Comparison of ENCODE assay signal across 8 mouse cellular contexts in the genomic region with DNA sequence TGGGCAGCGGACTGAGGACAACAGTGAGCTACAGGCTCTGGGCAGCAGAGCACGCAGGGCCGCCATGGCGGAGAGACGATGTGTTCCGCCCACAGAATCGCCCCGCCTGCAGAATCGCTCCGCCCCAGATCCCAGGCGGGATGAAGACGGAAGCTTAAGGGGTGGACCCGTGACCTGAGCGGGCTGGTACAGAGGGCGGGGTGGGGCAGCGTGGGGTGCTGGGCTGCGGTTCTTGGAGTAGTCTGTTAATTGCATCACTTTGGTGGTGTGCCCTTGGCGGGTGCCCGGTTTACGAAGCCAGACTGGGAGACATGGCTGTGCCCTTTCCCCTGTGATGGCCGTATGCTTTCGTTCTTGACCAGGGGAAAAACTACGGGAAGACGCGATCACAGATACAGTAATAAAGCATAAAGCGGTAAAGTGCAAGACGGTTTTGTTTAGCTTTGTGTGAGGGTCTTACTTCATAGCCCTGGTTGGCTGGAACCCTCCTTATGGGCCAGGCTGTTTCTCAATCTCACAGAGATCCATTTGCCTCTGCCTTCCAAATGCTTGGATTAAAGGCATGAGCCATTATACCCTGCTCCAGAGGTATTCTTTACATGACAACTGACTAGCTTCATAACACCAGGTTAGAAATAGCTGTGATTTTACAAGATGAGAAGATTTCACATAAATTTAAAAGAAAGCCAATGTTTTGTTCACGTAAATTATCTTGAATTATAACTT. TPM values are rescaled to one million over a fixed set of nuclear protein-coding genes. Genes with fewer than 3 reads are reported as not detected.
DNase-seq lines count a peak whose midpoint lies in the region; ATAC-seq lines count a peak whose summit lies in the region.

A gene (minus strand): TSS at position 148 of the 726 bp plus-strand sequence.

- H3K9me3 ChIP-seq in embryonic facial prominence, embryonic 10.5 days = no peaks in the 10 kb centered on the region
- no peaks in the 10 kb centered on the region for H3K9me3 ChIP-seq in intestine, embryonic 16.5 days (ENCODE audit: control insufficient read depth, low read length)

- peak; percentile 95 for ATAC-seq in intestine, embryonic 16.5 days

- peak; percentile 97 for DNase-seq in adrenal gland, postnatal 14 days
- peak; percentile 90 for DNase-seq in embryonic facial prominence, embryonic 10.5 days (ENCODE audit: low spot score)
- peak; percentile 75 to 89 for DNase-seq in gastrocnemius, postnatal 4 days (ENCODE audit: low spot score in 2 of 2)
- DNase-seq in left cerebral cortex, postnatal 25 days (ENCODE audit: low spot score in 2 of 2) = peak; percentile 83 to 91
- DNase-seq in mesoderm, embryonic 11.5 days (ENCODE audit: low read depth, low spot score) = peak; percentile 85
- peak; percentile 78 for DNase-seq in right cerebral cortex, postnatal 4 days
- peak; percentile 86 for DNase-seq in yolk sac, embryonic 10.5 days (ENCODE audit: low spot score)

- H3K27ac ChIP-seq in embryonic facial prominence, embryonic 10.5 days (replicated peaks) = peak within 1 kb of the TSS; percentile 89
- H3K27ac ChIP-seq in intestine, embryonic 16.5 days (ENCODE audit: low read length) = peak within 1 kb of the TSS; percentile 92

- H3K9ac ChIP-seq in intestine, embryonic 16.5 days (ENCODE audit: low read depth, low read length) = peak within 1 kb of the TSS; percentile 89

- no peaks in the 10 kb centered on the region for H3K27me3 ChIP-seq in embryonic facial prominence, embryonic 10.5 days (replicated peaks; ENCODE audit: low read depth, poor library complexity, severe bottlenecking)
- no peaks in the 10 kb centered on the region for H3K27me3 ChIP-seq in intestine, embryonic 16.5 days (replicated peaks; ENCODE audit: control insufficient read depth, insufficient read depth, low read length)

- H3K4me1 ChIP-seq in embryonic facial prominence, embryonic 10.5 days = peaks cover 9% of the 10 kb centered on the region
- H3K4me1 ChIP-seq in intestine, embryonic 16.5 days (ENCODE audit: control insufficient read depth, insufficient read depth, low read length) = no peaks in the 10 kb centered on the region; the same call in 1 of the 2 replicates

- peak within 1 kb of the TSS; percentile 72 for H3K4me3 ChIP-seq in embryonic facial prominence, embryonic 10.5 days
- peak within 1 kb of the TSS; percentile 84 for H3K4me3 ChIP-seq in intestine, embryonic 16.5 days (ENCODE audit: low read length)

- H3K36me3 ChIP-seq in embryonic facial prominence, embryonic 10.5 days (replicated peaks) = peaks cover 20% of the 10 kb centered on the region
- peaks cover 9% of the 10 kb centered on the region; the same call in 1 of the 2 replicates for H3K36me3 ChIP-seq in intestine, embryonic 16.5 days (ENCODE audit: control insufficient read depth, insufficient read depth, low read length)

- peak within 1 kb of the TSS; percentile 87 for H3K4me2 ChIP-seq in intestine, embryonic 16.5 days (ENCODE audit: low read depth, low read length)

- intact Hi-C loops in left cerebral cortex, postnatal 25 days (cut with DNase I) = loop anchor here (1.0 kb wide), 2 partner anchors 21 to 35 kb away; a partner anchor contains a TSS

- WGBS in embryonic facial prominence, embryonic 10.5 days = 5% methylated on average over 28 of the region's 28 CpGs
- WGBS in intestine, embryonic 16.5 days = 4% methylated on average over 28 of the region's 28 CpGs

RNA-seq across cellular contexts. Expression of the gene that starts here (rescaled TPM):
- total RNA-seq in adrenal gland, postnatal 14 days (2021) = 536 and 571 TPM in 2 replicates
- polyA plus RNA-seq in embryonic facial prominence, embryonic 10.5 days (2016; fragmentation: Nextera tagmentation; extraction: Ambion mirVana) = 174 and 178 TPM in 2 replicates
- total RNA-seq in gastrocnemius, postnatal 4 days (2021) = 10 to 100 TPM; 78.9 to 80.2 TPM
- 216 and 217 TPM in 2 replicates for polyA plus RNA-seq in intestine, embryonic 16.5 days (2015; fragmentation: Nextera tagmentation; extraction: Ambion mirVana)
- 10 to 100 TPM; 46.1 to 49.0 TPM for total RNA-seq in left cerebral cortex, postnatal 25 days (2021)

Comparison
In these comparisons a context has a peak if more than half of its experiments do, and no peak if none do; other contexts are left out.
1. Peak in every context shown above with its lines: DNase-seq, ATAC-seq, H3K4me3 ChIP-seq and H3K27ac ChIP-seq.